Mouse (Mus musculus): ENCODE results near the gene Lexm.

Gene Lexm

DNA sequence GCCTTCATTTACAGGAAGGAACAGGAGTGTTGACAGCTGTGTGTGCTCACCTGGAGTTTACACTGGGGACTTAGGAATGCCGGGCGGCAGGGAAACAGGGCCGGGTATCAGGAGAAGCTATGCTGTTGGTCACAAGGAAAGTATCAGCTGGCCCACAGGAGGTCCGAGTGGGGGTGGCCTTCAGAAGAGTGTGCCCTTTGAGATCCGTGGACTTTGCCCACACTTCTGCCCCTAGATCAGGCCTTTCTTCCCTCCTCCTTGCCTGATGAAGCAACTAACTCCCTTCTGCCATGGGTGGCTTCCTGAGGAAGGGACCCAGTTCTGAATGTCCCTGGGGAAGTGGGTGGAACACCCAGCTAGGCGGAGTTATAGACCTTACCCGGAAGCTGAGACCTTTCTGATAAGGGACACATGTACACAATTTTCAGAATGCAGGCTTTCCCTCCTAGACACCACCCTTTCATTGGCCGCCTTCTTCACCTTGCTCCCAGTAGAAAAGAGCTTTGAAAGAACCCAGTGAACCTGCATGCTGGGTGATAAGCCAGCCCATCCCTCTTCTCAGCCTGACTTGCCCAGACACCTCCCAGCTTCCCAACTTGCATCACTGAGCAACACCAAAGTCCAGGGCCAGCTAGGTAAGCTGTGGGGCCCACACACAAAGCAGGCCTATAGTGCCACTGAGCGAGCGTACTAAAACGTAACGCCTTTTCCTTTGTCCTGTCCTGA lies 34.5 kb downstream of the Lexm start:
- DNase-seq (ENCODE audit: low read depth, low spot score), result peak; percentile 56

DNA sequence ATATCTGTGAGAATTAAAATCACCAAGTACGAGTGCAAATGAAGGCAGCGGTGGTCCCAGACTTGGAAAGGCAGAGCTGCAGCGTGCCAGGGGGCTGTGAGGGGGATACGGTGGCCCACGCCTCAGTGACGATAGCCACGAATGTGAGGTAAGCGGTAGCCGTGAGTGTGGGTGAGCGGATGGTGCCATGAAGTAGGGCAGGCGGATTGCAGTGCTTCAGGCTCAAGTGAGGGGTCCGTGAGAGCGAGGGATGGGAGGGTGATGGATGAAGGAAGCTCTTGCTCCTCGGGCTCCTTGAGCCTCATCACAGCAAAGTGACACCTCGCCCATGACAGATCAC lies 35.2 kb downstream of the Lexm start:
- no peak for DNase-seq (ENCODE audit: low read depth, low spot score)

GRCm38 (mm10) chr4:106581176-106581864 lies 35.7 kb downstream of the Lexm start:
- DNase-seq (ENCODE audit: low read depth, low spot score), result peak; percentile 72

DNA sequence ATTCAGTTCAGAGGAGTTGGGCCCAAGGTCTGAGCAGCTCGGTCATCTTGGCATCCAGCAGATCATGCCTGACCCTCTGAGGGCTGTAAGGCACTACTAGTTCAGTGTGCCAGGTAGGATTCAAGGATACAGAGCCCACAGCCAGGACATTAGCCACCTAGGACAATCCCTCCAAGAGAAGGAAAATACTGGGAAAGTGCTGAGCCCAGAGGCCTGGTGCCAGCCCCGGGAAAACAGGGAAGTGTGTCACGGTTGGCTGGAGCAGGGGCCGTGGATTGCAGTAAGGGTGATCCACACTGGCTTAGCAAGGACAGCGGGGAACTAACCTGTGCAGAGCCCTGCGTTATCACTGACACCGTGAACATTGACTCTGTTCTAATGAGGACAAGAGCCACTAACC lies 39.5 kb downstream of the Lexm start:
- no peak for DNase-seq (ENCODE audit: low read depth, low spot score)

GRCm38 (mm10) chr4:106575022-106575421 lies 42.0 kb downstream of the Lexm start:
- no peak for DNase-seq (ENCODE audit: low read depth, low spot score)

GRCm38 (mm10) chr4:106571081-106571724 lies 45.8 kb downstream of the Lexm start:
- DNase-seq (ENCODE audit: low read depth, low spot score), result no peak

- DNase-seq (ENCODE audit: low read depth, low spot score), result peak; percentile 81
Measured at GRCm38 (mm10) chr4:106569680-106570079, 47.4 kb downstream of the Lexm start.

DNA sequence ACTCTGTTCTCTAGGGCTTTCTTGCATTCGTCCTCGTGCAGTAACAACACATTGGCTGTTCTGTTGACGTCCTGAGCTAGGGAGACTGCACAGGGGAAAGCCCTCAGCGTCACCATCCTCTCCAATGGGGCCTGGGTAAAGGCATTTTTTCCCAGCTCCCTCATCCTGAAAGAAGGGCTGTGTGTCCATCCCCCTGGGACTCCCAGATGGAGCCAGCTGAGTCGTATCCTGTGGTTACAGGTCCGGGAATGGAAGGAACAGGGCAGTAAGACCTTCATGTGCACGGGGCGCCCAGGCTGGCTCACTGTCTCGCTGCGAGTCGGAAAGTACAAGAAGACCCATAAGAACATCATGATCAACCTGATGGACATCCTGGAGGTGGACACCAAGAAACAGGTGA lies 52.9 kb downstream of the Lexm start:
- no peak for DNase-seq (ENCODE audit: low read depth, low spot score)

- no peak for DNase-seq (ENCODE audit: low read depth, low spot score)
Measured at GRCm38 (mm10) chr4:106562837-106563790, 53.9 kb downstream of the Lexm start.

DNA sequence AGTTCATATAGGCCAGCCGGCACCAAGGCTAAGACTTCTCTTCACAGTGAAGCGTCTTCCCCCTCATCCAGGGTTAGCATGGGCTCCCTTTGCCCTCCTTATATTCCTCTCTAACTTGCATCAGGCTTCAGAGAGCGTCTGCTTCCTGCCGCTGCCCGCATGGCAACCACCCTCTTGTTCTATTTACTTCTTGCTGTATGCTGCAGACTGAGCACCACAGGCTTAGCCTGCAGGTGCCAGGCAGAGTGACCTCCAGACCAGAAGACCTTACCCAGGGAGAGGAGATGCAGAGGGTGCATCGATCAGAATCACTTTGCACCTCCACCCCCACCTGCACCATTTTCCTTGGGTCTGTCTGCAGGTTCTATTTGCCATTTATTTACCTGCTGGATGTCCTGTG lies 55.0 kb downstream of the Lexm start:
- DNase-seq (ENCODE audit: low read depth, low spot score), result no peak

DNA sequence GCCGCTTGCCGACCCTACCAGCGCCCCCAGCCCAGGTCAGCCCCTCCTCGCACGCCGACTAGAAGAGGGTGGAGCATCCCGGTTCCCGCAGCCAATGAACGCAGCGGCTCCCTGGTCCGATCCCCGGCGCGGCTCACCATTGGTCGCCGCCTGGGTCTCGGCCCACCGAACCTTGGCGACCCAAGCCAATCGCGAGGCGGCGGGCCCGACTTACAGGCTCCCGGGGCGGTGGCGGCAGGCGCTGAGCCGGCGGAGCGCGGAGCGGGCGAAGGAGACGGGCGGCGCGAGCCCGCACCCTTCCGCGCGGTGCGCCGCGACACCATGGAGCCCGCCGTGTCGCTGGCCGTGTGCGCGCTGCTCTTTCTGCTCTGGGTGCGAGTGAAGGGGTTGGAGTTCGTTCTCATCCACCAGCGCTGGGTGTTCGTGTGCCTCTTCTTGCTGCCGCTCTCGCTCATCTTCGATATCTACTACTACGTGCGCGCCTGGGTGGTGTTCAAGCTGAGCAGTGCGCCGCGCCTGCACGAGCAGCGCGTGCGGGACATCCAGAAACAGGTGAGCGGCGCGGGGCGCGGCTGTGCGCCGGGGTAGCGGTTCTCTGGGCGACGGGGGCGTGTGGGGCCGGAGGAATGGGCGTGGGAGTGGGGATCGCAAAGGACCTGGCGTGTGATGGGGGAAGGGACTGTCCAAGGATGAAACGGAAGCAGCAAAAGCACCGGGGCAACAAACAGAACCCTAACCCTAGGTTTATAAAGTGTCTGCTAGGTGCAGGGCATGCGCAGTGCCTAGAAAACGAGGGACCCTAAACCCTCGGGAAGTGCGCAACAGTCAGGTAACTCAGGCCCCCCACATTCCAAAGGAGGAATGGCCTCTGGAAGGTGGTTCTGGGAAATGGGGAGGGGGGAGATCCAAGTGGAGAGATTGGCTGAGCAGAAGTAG lies 55.9 kb downstream of the Lexm start, which contains the start of gene Dhcr24:
Gene Dhcr24, plus strand, starts transcription at position 193 of the 936 bp plus-strand sequence.
- peak; percentile 98 for DNase-seq (ENCODE audit: low read depth, low spot score)

GRCm38 (mm10) chr4:106560213-106560845 lies 56.7 kb downstream of the Lexm start:
- DNase-seq (ENCODE audit: low read depth, low spot score), result peak; percentile 58

- DNase-seq (ENCODE audit: low read depth, low spot score), result no peak
Measured at GRCm38 (mm10) chr4:106559343-106560212, 57.5 kb downstream of the Lexm start.

GRCm38 (mm10) chr4:106557978-106558377 lies 59.1 kb downstream of the Lexm start:
- DNase-seq (ENCODE audit: low read depth, low spot score), result no peak

DNA sequence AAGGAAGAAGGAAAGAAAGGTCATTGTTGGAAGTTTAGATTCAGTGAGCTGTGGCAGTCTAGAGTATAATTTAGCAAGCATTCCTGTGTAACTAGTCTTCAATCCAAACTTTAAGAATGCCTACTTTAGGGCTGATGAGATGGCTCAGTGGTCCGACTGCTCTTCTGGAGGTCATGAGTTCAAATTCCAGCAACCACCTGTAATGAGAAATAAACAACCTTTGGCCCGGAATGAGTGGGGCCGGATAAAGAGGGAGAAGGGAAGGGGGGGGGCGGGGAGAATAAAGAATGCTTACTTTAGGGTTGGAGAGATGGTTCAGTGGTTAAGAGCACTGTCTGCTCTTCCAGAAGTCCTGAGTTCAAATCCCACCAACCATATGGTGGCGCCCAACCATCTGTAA lies 59.8 kb downstream of the Lexm start:
- no peak for DNase-seq (ENCODE audit: low read depth, low spot score)

DNA sequence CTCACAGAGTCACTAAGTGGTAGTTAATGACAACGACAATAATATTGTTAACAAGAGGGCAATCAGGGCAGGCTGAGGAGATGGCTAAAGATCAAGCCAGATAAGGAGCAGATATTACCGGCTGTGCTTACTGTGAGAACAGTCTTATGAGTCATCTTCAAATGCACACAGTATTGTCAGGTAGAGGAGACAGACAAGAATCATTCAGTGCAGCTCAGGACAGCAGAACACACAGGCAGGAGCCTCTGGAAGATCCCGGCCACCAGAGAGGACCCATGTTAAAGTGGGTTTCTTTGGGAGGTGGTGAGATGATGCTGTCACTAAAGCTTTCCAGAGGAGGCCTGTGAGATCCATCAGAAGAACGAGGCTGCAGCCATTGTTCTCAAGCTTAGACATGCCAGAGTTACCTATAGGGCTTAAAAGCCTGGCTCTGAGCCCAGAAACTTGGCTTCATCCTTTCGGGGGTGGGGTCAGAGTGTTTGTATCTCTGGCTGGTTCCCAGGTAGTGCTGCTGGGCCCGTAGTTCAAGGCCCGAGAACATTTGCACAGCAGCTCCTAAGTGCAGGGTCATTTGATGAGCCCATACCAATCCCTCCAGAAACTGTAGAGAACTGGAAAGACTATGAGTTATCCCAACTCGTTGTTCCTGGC lies 66.4 kb downstream of the Lexm start:
- no peak for DNase-seq (ENCODE audit: low read depth, low spot score)

DNA sequence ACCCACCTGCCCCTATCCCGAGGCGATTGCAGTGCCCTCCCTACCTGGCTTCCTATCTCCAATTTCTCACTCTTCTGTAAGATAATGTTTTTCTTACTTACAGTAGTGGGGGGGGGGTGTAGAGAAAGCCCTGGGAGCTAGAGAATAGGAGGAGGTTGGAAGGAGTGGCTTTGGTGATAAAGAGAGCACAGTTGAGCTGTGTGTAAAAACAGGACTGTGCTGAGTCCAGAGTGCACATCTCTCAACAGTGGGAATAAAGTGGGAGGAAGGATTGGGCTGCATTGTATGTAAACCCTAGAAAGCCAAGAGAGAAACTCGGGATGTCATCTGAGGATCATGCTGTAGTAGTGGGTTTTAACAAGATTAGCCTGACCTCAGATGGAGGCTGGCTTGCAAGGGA lies 68.9 kb downstream of the Lexm start:
- DNase-seq (ENCODE audit: low read depth, low spot score), result no peak

GRCm38 (mm10) chr4:106546896-106547295 lies 70.1 kb downstream of the Lexm start:
- no peak for DNase-seq (ENCODE audit: low read depth, low spot score)

Data from ZHBTc4 (cell line).